ENCODE assay signal across 12 mouse cellular contexts in the genomic region with DNA sequence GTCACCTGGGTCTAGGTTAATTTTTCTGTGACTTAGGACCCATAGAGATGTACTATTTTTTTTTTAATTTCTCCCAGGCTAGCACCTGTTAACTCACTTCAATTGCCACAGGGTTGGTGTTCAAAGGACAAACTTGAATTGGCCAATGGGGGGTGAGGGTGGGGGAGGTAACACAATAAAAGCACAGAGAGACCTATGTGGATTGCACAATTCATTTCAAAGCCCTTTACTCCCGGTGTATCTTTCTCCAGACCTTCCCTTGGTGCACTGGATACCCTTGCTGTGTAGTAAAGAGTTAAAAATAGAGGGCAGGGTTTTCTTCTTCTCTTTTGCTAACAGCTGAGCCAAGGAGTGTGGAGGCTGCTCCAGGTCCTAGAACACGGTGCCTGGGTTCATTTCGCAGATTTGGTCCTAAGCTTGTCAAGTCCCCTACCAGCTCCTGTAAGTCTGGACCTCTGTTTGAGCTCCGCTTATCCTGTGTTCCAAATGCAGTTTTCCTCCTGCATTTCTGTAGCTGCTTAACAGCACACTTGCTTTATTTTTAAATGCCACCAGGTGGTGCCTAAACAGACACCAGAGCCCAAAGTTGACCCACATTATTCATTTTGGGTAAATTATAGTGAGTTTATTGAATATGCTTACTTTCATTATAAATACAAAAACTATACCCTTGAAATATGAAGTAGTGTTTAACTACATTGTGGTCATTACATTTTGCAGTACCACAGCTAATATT. TPM values are rescaled to one million over a fixed set of nuclear protein-coding genes. Genes with fewer than 3 reads are reported as not detected.
DNase-seq lines count a peak whose midpoint lies in the region; ATAC-seq and TF ChIP-seq lines count a peak whose summit lies in the region.
"Had no signal": no experiment of that assay in that cellular context is flagged by ENCODE, and none has a peak within 500 bp of the region (broad histone marks: within the 10 kb centered on the region; RNA-seq: fewer than 3 reads in every experiment).

No protein-coding gene starts in this region.

- H3K27ac ChIP-seq in kidney, postnatal 0 days, result no peak overlapping the region
- H3K27ac ChIP-seq in intestine, embryonic 16.5 days (ENCODE audit: low read length), result peak overlapping the region; percentile 26; the same call in 1 of the 2 replicates
- H3K27ac ChIP-seq: forebrain, embryonic 13.5 days; limb, embryonic 12.5 days had no signal

- no peak overlapping the region for H3K9ac ChIP-seq in kidney, postnatal 0 days (ENCODE audit: low read depth, low read length)
- no peak overlapping the region for H3K9ac ChIP-seq in intestine, embryonic 16.5 days (ENCODE audit: low read depth, low read length)
- H3K9ac ChIP-seq: forebrain, embryonic 13.5 days; limb, embryonic 12.5 days had no signal

- H3K9me3 ChIP-seq in kidney, postnatal 0 days (replicated peaks; ENCODE audit: low read length), result no peaks in the 10 kb centered on the region
- H3K9me3 ChIP-seq in intestine, embryonic 16.5 days (ENCODE audit: control insufficient read depth, low read length), result no peaks in the 10 kb centered on the region
- H3K9me3 ChIP-seq: forebrain, embryonic 13.5 days; limb, embryonic 12.5 days had no signal

- H3K4me2 ChIP-seq in kidney, postnatal 0 days (ENCODE audit: low read length), result no peak overlapping the region
- no peak overlapping the region for H3K4me2 ChIP-seq in intestine, embryonic 16.5 days (ENCODE audit: low read depth, low read length)
- H3K4me2 ChIP-seq: forebrain, embryonic 13.5 days; limb, embryonic 12.5 days had no signal

- no peak for ATAC-seq in kidney, postnatal 0 days (replicated peaks; ENCODE audit: low FRiP score, low read depth)
- peak; percentile 85 for ATAC-seq in intestine, embryonic 16.5 days
- ATAC-seq: forebrain, embryonic 13.5 days had no signal

- TF ChIP-seq CTCF in kidney, postnatal 0 days (IDR thresholded peaks at IDR 0.05; ENCODE audit: low read depth), result peak; percentile 45; the same call in 1 of the 2 replicates

- WGBS in kidney, postnatal 0 days, result 68% methylated on average over 4 of the region's 4 CpGs
- 52% methylated on average over 4 of the region's 4 CpGs for WGBS in intestine, embryonic 16.5 days

- H3K4me1 ChIP-seq in kidney, postnatal 0 days (replicated peaks; ENCODE audit: insufficient read depth, low read length), result no peaks in the 10 kb centered on the region
- H3K4me1 ChIP-seq in intestine, embryonic 16.5 days (ENCODE audit: control insufficient read depth, insufficient read depth, low read length), result no peaks in the 10 kb centered on the region
- H3K4me1 ChIP-seq: limb, embryonic 12.5 days had no signal

- no peaks in the 10 kb centered on the region for H3K36me3 ChIP-seq in kidney, postnatal 0 days (ENCODE audit: insufficient read depth, low read length)
- no peaks in the 10 kb centered on the region for H3K36me3 ChIP-seq in intestine, embryonic 16.5 days (ENCODE audit: control insufficient read depth, insufficient read depth, low read length)
- H3K36me3 ChIP-seq: limb, embryonic 12.5 days had no signal

- DNase-seq in cerebellum, adult 18-20 months, result peak; percentile 13 to 29
- DNase-seq in cerebellum, adult 11-12 months, result no peak
- no peak for DNase-seq in kidney, postnatal 0 days (ENCODE audit: low spot score)
- DNase-seq in kidney, postnatal 10 days, result no peak
- peak; percentile 48 for DNase-seq in 3T3-L1 (ENCODE audit: low read depth, low spot score)
- DNase-seq in B cell, adult 2 months, result no peak
- no peak for DNase-seq in urinary bladder, postnatal 10 days (ENCODE audit: low spot score)
- DNase-seq: heart, postnatal 14 days; kidney, postnatal 4 days had no signal

- H3K27me3 ChIP-seq in kidney, postnatal 0 days (ENCODE audit: insufficient read depth, low read length), result no peaks in the 10 kb centered on the region
- H3K27me3 ChIP-seq in intestine, embryonic 16.5 days (replicated peaks; ENCODE audit: control insufficient read depth, insufficient read depth, low read length), result no peaks in the 10 kb centered on the region
- H3K27me3 ChIP-seq: forebrain, embryonic 13.5 days; limb, embryonic 12.5 days had no signal

- no peak overlapping the region for H3K4me3 ChIP-seq in kidney, postnatal 0 days (replicated peaks; ENCODE audit: low read depth, low read length)
- no peak overlapping the region for H3K4me3 ChIP-seq in intestine, embryonic 16.5 days (ENCODE audit: low read length)
- H3K4me3 ChIP-seq: forebrain, embryonic 13.5 days; limb, embryonic 12.5 days had no signal

RNA-seq across cellular contexts. Expression of a gene that starts 38.9 kb away (rescaled TPM):
- polyA plus RNA-seq in kidney, postnatal 0 days (2015; fragmentation: Nextera tagmentation; extraction: Ambion mirVana), result 18.3 and 19.3 TPM in 2 replicates
- polyA plus RNA-seq in intestine, embryonic 16.5 days (2015; fragmentation: Nextera tagmentation; extraction: Ambion mirVana), result 39.6 and 47.9 TPM in 2 replicates

Comparison
In these comparisons a context has a peak if more than half of its experiments do, and no peak if none do; other contexts are left out.
1. DNase-seq: peak in cerebellum, adult 18-20 months (2 of 2) and 3T3-L1 (single experiment); none in cerebellum, adult 11-12 months (single experiment), kidney, postnatal 0 days (single experiment), kidney, postnatal 10 days (single experiment), B cell, adult 2 months (0 of 2) and urinary bladder, postnatal 10 days (single experiment).